Mouse (Mus musculus) bone marrow macrophage, adult 2 months (primary cell): Measurements from ENCODE around the gene Anp32a. TPM values are rescaled to one million over a fixed set of nuclear protein-coding genes. Genes with fewer than 3 reads are reported as not detected.

Source experiments
- H3K27ac ChIP-seq: 2 replicates; pipeline ENCODE4 v1.5.1; 2012; ENCODE audit warnings: low read depth, low read length; ENCODE audit not compliant: insufficient read depth
- H3K4me1 ChIP-seq: 2 replicates; pipeline ENCODE4 v1.6.1; 2012; ENCODE audit warnings: low read length; ENCODE audit not compliant: control insufficient read depth, insufficient read depth
- H3K4me3 ChIP-seq: 2 replicates; pipeline ENCODE4 v1.5.1; 2012; ENCODE audit warnings: mild to moderate bottlenecking, low read length, moderate library complexity; ENCODE audit not compliant: insufficient read depth
- CTCF ChIP-seq: IDR thresholded peaks from 2 replicates; pipeline ENCODE4 v1.5.1; 2012; ENCODE audit warnings: low read depth, mild to moderate bottlenecking, low read length, moderate library complexity
- POLR2A ChIP-seq: IDR thresholded peaks from 2 replicates; pipeline ENCODE4 v1.6.1; 2012; ENCODE audit warnings: mild to moderate bottlenecking, low read depth, low read length, borderline replicate concordance
- polyA plus RNA-seq: library from polyadenylated mRNA; stranded (reverse); fragments of >200 nt; gene quantifications from 2 replicates; pipeline ENCODE4 v1.2.4, GENCODE M21; 2012; ENCODE audit not compliant: missing spikeins, insufficient read depth, insufficient read length

The Anp32a gene
- polyA plus RNA-seq, 1 experiment, result 351 TPM

DNA sequence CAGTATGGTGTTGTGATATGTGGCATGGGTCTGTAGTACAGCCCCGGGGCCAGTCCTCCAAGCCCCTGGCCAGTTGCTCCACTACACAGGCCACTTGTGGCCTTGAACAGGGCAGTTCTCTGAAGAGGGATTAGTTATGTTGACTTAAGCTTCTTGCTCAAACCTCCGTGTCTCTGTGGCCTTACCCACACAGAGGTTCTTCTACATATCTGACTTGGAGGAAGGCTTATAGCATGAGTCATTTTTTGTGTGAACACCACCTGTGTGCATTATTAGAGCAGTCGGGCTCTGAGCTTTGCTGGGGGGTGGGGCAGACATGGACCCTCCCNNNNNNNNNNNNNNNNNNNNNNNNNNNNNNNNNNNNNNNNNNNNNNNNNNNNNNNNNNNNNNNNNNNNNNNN, 33.2 kb downstream of the Anp32a start:
- Histone ChIP-seq H3K4me1 (peaks cover 41% of the 10 kb centered on the region), H3K4me3 (peak overlapping the region; percentile 62), H3K27ac (peak overlapping the region; percentile 91)
- no peak for TF ChIP-seq CTCF
- TF ChIP-seq POLR2A, result no peak

DNA sequence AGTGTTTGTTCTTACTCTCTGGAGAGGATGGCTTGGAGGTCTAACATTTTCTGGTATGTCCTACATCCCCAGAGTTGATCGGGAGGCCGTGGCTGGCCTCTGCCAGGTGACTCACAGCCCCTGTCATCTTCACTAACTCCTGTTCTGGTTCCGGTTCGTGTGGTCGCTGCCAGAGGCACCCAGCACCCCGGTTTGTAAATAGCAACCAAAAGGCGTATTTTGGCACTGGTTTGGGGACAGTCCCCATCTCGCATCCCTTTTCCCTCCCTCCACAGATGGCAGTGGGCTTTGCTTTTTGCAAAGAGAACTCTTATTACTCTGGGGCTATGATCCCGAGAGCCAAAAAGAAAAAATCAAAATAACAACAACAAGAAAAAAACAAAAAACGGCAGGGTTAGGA, 36.8 kb downstream of the Anp32a start:
- H3K4me3 ChIP-seq, result no peak overlapping the region
- H3K27ac ChIP-seq, result no peak overlapping the region
- peaks cover 25% of the 10 kb centered on the region for H3K4me1 ChIP-seq
- TF ChIP-seq POLR2A, result no peak

DNA sequence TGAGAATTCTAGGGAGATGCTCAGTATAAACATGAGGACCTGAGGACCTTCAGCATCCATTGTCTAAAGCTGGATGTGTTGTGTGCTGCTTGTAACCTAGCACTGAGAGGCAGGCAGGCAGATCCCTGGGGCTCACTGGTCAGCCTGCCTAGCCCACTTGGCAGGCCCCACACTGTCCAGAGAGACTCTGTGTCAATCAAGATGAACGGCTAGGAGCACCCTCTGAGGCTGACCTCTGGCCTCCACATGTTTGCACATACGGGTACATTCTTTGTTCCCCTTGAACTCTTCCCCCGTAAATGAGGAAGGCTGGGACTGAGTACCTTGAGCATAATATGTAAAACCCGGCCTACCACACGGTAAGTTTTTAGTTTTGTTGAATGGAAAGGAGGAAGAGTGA, 39.3 kb downstream of the Anp32a start:
- TF ChIP-seq CTCF, result no peak
- Histone ChIP-seq H3K27ac (no peak overlapping the region), H3K4me3 (no peak overlapping the region), H3K4me1 (peaks cover 4% of the 10 kb centered on the region)

DNA sequence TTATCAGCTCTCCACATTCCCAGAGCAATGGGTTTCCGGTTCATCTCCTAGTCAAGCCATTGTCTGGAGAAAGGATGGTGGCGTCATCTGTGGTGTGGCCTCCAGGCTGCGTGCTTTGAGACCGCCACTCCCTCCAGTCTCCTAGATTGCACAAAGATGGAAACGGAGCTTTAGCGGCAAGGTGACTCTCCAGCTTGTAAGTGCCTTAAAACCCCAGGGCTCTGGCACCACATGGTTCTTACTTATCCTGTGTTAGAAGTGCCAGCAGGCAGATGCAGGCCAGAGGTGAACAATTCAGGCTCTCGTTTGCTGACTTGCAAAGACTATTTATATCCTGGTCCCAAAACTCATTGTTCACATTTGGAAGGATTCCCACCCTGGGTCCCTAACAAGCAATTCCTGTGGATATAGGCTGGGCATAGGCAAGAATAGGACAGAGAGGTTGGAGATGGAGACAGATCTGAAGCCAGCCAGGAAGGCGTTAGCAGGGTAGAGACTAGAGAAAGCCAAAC, 40.4 kb downstream of the Anp32a start:
- H3K4me3 ChIP-seq, result no peak overlapping the region
- H3K27ac ChIP-seq, result no peak overlapping the region
- TF ChIP-seq POLR2A (no peak), CTCF (no peak)
- H3K4me1 ChIP-seq, result no peaks in the 10 kb centered on the region

DNA sequence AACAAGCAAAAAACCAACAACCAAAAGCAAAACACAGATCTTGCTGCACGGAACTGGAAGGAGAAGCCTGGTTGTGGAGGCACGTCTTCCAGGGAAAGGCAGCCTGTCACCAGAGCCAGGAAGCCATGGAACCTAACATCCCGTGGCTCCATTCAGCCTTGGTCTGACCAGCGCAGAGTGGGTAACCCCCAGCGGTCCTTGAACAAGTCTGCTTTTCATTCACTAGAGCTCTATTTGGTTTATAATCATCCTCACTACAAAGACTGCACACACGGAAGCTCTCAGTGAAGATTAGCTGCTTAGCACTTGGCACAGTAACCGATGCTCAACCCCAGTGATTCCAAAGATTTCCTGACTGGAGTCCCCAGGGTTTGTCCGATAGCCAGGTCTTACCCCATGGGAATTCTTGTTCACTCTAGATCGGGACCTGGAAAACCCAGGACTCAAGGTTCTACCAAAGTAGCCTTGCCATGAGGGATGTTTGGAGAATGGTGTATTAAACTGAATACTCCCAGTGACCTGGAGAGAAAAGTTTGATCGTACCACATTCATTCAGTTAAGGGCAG, 41.5 kb downstream of the Anp32a start:
- H3K4me1 ChIP-seq, result no peaks in the 10 kb centered on the region
- TF ChIP-seq POLR2A (no peak), CTCF (no peak)
- no peak overlapping the region for H3K27ac ChIP-seq
- H3K4me3 ChIP-seq, result no peak overlapping the region

DNA sequence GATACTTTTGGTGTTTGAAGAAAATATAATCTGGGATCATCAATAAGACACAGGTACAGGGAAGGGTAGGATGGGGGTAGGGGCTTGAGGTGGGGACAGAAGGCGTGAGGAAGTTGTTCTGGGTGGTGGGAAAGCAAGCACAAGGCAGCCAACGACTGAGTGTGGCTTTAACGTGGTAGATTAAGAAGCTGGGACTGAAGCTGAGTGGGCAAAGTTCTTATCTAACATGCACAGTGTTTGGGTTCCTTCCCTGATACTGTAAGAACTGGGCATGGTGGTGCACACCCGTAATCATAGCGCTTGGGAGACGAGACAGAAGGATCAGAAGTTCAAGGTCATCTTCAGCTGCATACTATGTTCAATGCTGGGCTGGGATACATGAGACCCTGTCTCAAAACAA, 44.0 kb downstream of the Anp32a start:
- no peak overlapping the region for H3K27ac ChIP-seq
- H3K4me3 ChIP-seq, result no peak overlapping the region
- TF ChIP-seq CTCF, result no peak
- TF ChIP-seq POLR2A, result no peak
- no peaks in the 10 kb centered on the region for H3K4me1 ChIP-seq

DNA sequence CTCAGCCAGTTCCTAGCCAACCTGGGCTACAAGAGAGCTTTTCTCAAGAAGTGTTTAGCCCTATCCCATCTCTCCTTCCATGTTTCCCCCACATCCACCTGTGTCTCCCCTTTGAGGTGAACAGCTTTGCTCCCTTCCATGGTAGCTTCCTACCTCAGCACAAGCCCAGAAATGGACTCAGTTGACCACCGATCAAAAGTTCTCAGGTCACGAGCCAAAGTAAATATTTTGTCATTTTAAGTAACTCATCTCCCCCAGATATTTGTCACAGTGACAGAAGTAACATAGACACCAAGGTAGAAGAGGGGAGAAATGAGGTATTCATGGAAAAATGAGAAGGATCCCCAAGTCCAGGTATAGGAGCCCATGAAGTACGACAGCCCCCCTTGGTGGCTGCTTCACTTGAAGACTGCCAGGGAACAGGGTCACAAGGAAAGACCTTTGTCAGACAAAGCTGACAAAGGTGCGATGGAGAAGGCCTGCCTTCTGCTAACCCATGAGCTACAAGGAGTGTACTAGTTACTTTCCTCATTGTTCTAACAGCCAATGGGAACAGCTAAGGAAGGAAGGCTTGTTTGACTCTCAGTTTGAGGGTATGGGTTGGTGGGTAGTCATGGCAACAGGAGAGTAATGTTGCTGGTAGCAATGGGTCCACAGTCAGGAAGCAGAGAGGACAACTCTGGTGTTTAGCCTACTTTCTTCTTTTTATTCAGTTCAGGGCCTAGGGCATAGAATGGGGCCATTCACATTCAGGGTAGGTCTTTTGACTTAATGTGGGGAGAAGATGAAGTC, 44.8 kb downstream of the Anp32a start:
- H3K27ac ChIP-seq, result no peak overlapping the region
- no peak overlapping the region for H3K4me3 ChIP-seq
- no peaks in the 10 kb centered on the region for H3K4me1 ChIP-seq
- no peak for TF ChIP-seq CTCF
- TF ChIP-seq POLR2A, result no peak

DNA sequence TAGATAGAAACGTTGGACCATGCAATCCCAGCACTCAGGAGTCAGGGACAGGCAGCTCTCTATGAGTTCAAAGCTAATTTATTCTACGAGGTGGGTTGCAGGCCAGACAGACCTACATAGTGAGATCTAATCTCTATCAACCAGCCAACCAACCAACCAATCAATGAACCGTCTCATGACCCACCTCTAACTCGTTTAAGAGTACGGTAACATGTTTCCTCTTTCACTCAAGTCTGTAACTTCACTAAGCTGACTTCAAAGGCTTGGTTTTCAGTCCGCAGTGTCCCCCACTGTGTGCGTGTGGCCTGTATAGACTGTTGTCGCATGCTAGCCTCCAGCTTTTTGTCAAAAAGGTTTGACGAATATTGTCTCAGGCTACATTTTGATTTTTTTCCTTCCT, 48.6 kb downstream of the Anp32a start:
- H3K4me1 ChIP-seq, result 0 out of 2 replicates have a peak, but pooled peaks cover 2% of the 10 kb centered on the region
- no peak overlapping the region for H3K27ac ChIP-seq
- TF ChIP-seq CTCF (no peak), POLR2A (no peak)
- no peak overlapping the region for H3K4me3 ChIP-seq

DNA sequence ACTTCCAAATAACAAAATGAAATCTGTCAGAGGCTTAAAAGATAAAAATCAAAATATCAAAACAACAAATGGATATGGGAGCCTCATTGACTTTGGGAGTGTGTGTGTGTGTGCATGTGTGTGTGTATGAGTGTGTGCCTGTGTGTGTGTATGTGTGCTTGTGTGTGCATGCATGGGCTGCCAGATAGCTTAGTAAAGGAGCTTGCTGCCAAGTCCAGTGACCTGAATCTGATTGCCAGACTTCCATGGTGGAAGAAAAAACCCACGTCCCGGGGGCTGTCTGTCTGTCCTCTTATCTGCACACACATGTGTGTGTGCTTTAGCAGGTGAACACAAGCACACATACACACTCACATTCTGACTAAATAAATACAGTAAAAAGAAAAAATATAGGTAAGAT, 52.4 kb downstream of the Anp32a start:
- no peak overlapping the region for H3K27ac ChIP-seq

DNA sequence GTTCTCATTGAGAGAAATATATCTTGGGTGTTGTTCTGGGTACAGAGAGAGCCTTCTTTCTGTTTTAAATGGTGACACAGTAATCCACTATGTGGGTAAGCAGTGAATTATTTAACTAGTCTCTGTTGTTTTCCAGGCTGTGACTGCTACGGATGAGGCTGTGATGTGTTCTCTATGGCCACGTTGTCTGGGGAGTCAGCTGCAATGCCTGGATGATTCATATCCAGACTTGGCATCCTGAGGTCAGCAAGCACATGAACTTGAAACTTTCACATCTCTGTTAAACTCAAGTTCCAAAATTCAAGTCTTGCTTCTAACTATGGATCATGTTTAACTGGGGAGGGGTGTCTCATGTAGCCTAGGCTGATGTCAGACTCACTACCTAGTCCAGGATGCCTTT, 53.1 kb downstream of the Anp32a start:
- Histone ChIP-seq H3K4me3 (no peak overlapping the region), H3K4me1 (0 out of 2 replicates have a peak, but pooled peaks cover 2% of the 10 kb centered on the region), H3K27ac (no peak overlapping the region)
- TF ChIP-seq CTCF (no peak), POLR2A (no peak)

More for the DNA sequence above, 52.4 kb downstream of the Anp32a start:
- 0 out of 2 replicates have a peak, but pooled peaks cover 2% of the 10 kb centered on the region for H3K4me1 ChIP-seq
- H3K4me3 ChIP-seq, result no peak overlapping the region
- TF ChIP-seq POLR2A (no peak), CTCF (no peak)
